Mouse (Mus musculus) spleen, adult 2 months (tissue): ENCODE measurements at regions not wholly inside any gene's neighbourhood (a gene's known extent, or its start where the extent isn't known, plus 50 kb on each side); places are given as distances from the start of the nearest gene placed in this dataset.

Experiments
- DNase-seq, 2 experiments: peaks; one replicate each; pipeline versions ENCODE4 v3.0.0 to v3.0.0-alpha.2; 2012 to 2021; ENCODE audit warnings: low spot score in 2 of 2, low read depth in 1 of 2
- H3K27ac ChIP-seq: fragments of 200-500 bp; 2 replicates; pipeline ENCODE4 v1.5.1; 2012; ENCODE audit warnings: low read length, inconsistent platforms; ENCODE audit not compliant: insufficient read depth
- H3K27me3 ChIP-seq: fragments of 200-500 bp; 2 replicates; pipeline ENCODE4 v1.6.1; 2012; ENCODE audit warnings: mild to moderate bottlenecking, moderate library complexity, low read length, inconsistent platforms; ENCODE audit not compliant: control insufficient read depth, insufficient read depth
- H3K36me3 ChIP-seq: fragments of 200-500 bp; 2 replicates; pipeline ENCODE4 v1.6.1; 2012; ENCODE audit warnings: mild to moderate bottlenecking, low read length, inconsistent platforms; ENCODE audit not compliant: control insufficient read depth, insufficient read depth
- H3K4me1 ChIP-seq: fragments of 200-500 bp; 2 replicates; pipeline ENCODE4 v1.6.1; 2011; ENCODE audit warnings: inconsistent platforms; ENCODE audit not compliant: control insufficient read depth, insufficient read depth, insufficient read length
- H3K4me3 ChIP-seq: fragments of 200-500 bp; 2 replicates; pipeline ENCODE4 v1.5.1; 2011; ENCODE audit warnings: mild to moderate bottlenecking, inconsistent platforms; ENCODE audit not compliant: insufficient read depth, insufficient read length; ENCODE audit errors: extremely low read depth
- CTCF ChIP-seq: fragments of 200-500 bp; IDR thresholded peaks from 2 replicates; pipeline ENCODE4 v1.5.1; 2011; ENCODE audit warnings: mild to moderate bottlenecking, inconsistent platforms; ENCODE audit not compliant: insufficient read depth, insufficient read length, insufficient replicate concordance; ENCODE audit errors: extremely low read depth
- POLR2A ChIP-seq: fragments of 200-500 bp; IDR thresholded peaks from 2 replicates; pipeline ENCODE4 v1.6.1; 2011; ENCODE audit warnings: low read depth, low read length, inconsistent platforms
- WGBS: fragments of 180-500 bp; shearing (Covaris S2); methylation state at CpG from one replicate; pipeline ENCODE4 v1.1.7; 2018; 5-methylcytosine and 5-hydroxymethylcytosine counted together

DNA sequence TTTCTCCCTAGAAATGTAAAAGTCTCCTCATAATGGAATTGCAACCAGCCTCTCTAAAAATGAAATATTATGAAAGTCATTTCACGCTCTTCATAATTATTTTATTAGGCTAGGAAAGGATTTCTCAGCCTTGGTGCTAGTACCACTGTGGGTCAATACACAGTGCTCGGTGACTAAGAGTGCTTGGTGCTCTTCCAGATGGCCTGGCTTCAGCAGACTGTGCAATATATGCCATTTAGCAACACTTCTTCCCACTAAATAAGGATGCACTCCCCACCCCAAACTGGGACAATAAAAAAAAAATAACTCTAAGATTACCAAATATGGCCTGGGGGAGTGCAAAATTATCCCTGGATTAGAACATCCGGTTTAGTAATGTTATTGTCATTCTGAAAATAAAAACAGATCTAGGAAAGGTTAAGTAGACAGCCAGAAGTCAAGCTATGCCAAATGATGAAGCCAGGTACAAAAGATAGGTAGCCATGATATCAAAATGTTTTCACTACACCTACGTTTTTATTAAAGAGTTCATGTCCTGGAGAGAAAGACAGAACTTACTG is 2333.4 kb upstream of the Gm7489 start:
- H3K27me3 ChIP-seq = no peaks in the 10 kb centered on the region
- H3K4me1 ChIP-seq = no peaks in the 10 kb centered on the region
- WGBS = 83% methylated on average over 4 of the region's 4 CpGs
- no peak for DNase-seq
- no peak overlapping the region for H3K27ac ChIP-seq
- H3K4me3 ChIP-seq = no peak overlapping the region
- H3K36me3 ChIP-seq = no peaks in the 10 kb centered on the region
- TF ChIP-seq POLR2A = no peak
- no peak for TF ChIP-seq CTCF

GRCm38 (mm10) chr15:51558215-51558614 is 2326.5 kb upstream of the Gm7489 start:
- H3K36me3 ChIP-seq = no peaks in the 10 kb centered on the region
- no peak overlapping the region for H3K27ac ChIP-seq
- H3K4me1 ChIP-seq = no peaks in the 10 kb centered on the region
- no peaks in the 10 kb centered on the region for H3K27me3 ChIP-seq
- no peak overlapping the region for H3K4me3 ChIP-seq
- no peak for TF ChIP-seq POLR2A
- TF ChIP-seq CTCF = no peak
- DNase-seq = no peak

DNA sequence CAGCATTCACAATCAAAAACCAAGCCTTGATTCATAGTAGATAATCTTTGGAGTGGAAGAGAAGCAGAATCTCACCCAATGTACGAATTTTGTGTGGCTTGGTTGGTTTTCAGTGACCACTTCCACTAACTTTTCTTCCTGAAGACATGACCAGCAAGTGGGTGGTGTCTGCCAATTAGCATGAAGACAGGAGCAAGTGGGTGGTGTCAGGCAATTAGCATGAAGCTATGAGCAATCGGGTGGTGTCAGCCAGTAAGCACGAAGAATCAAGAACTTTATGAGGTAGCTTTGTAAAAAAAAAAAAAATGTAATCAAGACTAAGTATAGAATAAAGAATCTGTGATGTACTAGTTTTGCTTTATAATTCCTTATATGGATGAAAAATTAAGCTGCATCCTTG is 2319.2 kb upstream of the Gm7489 start:
- Histone ChIP-seq H3K36me3 (no peaks in the 10 kb centered on the region), H3K27ac (no peak overlapping the region), H3K27me3 (no peaks in the 10 kb centered on the region), H3K4me1 (no peaks in the 10 kb centered on the region), H3K4me3 (no peak overlapping the region)
- TF ChIP-seq CTCF = no peak
- no peak for TF ChIP-seq POLR2A
- no peak for DNase-seq
- 75% methylated on average over 3 of the region's 3 CpGs for WGBS

GRCm38 (mm10) chr15:51570631-51571030 is 2314.1 kb upstream of the Gm7489 start:
- no peak for DNase-seq
- H3K4me1 ChIP-seq = no peaks in the 10 kb centered on the region
- H3K27me3 ChIP-seq = no peaks in the 10 kb centered on the region
- TF ChIP-seq CTCF (no peak), POLR2A (no peak)
- WGBS = 93% methylated on average over 1 of the region's 1 CpGs
- H3K36me3 ChIP-seq = no peaks in the 10 kb centered on the region
- no peak overlapping the region for H3K27ac ChIP-seq
- H3K4me3 ChIP-seq = no peak overlapping the region

DNA sequence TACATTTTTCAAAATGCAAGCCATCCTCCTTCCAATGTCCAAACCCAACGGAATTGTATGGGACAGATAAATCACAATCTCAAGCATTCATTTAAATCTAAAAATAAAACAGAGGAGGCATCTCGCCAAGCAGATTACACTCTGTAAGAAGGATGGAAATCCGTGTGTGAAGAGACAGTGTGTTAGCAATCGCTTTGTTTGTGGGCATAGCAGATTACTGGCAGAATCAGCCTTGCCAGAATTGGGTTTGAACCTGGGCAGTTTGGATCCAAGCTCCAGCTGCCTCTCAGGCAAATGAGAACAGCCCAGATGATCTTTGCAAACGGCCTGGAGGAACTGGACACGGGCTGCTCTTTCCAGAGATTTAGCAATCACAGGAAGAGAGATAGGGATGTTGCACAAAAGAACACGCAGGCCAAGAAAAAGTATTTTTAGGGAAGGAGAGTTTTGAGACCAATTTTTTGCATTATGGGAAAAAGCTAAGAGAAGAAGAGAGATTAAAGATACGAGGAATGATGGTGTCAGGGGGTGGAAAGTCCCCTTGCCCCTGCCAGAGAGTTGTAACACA is 2310.1 kb upstream of the Gm7489 start:
- no peaks in the 10 kb centered on the region for H3K36me3 ChIP-seq
- H3K4me3 ChIP-seq = no peak overlapping the region
- no peak for DNase-seq
- H3K27ac ChIP-seq = no peak overlapping the region
- no peaks in the 10 kb centered on the region for H3K4me1 ChIP-seq
- WGBS = 75% methylated on average over 8 of the region's 8 CpGs
- TF ChIP-seq CTCF = no peak
- no peak for TF ChIP-seq POLR2A
- H3K27me3 ChIP-seq = no peaks in the 10 kb centered on the region

- Histone ChIP-seq H3K4me3 (no peak overlapping the region), H3K27me3 (no peaks in the 10 kb centered on the region), H3K36me3 (no peaks in the 10 kb centered on the region), H3K4me1 (no peaks in the 10 kb centered on the region), H3K27ac (no peak overlapping the region)
- WGBS = 87% methylated on average over 1 of the region's 1 CpGs
- TF ChIP-seq CTCF (no peak), POLR2A (no peak)
- no peak for DNase-seq
These were observed 2301.1 kb upstream of the Gm7489 start for GRCm38 (mm10) chr15:51583636-51584035.

DNA sequence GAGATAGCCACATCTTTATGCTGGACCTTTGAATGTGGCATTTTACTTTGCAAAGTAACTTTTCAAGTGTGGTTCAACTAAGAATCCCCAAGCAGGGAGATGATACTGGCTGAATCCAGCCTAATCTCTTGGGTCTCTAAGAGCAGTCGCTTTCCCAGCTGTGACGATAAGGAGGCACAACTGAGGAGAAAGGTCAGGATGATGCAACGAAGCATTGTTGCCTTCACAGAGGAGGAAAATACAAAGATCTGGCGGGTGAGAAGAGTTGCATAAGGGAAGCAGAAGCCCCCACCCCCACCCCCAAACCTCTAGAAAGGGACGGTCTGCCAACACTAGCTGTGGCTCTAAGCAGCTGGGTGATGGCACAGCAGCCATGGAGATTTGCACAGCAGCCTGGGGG is 2298.6 kb upstream of the Gm7489 start:
- no peak overlapping the region for H3K27ac ChIP-seq
- no peaks in the 10 kb centered on the region for H3K27me3 ChIP-seq
- DNase-seq = no peak
- WGBS = 79% methylated on average over 5 of the region's 5 CpGs
- H3K4me3 ChIP-seq = no peak overlapping the region
- H3K36me3 ChIP-seq = no peaks in the 10 kb centered on the region
- H3K4me1 ChIP-seq = no peaks in the 10 kb centered on the region
- no peak for TF ChIP-seq POLR2A
- TF ChIP-seq CTCF = no peak
